Mouse (Mus musculus) kidney, postnatal 14 days (tissue): ENCODE data around the gene Bcl2l15.

Experiments used
- DNase-seq: peaks from one replicate; pipeline ENCODE4 v3.0.0; 2022; ENCODE audit warnings: mixed read lengths

Bcl2l15 gene

GRCm38 (mm10) chr3:103874329-103874728 is 41.9 kb downstream of the Bcl2l15 start:
- no peak for DNase-seq

- no peak for DNase-seq
Observed at GRCm38 (mm10) chr3:103885946-103886345, 53.5 kb downstream of the Bcl2l15 start.

- DNase-seq = peak; percentile 64
Observed at GRCm38 (mm10) chr3:103887581-103887980, 55.2 kb downstream of the Bcl2l15 start.

DNA sequence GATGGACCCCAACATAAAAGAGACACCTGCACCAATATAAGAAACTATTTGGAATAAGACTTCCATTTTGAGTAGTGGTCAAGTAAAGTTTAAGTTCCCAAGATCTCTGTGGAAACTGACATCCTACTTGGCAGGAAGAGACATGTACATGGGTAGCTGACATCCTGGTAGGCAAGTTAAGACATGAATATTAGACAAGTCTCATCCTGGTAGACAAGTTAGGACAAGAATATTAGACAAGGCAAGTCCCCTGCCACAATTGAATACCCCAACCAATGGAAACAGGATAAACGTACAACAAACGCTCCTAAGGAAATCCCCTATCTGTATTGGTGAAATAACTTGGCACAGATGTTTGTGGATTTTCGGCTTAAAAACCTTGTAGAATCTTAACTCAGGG is 61.0 kb downstream of the Bcl2l15 start:
- DNase-seq = no peak
